Mouse (Mus musculus) kidney, postnatal 10 days (tissue): ENCODE measurements around the gene Braf.
"Not testable (repeated sequence)": the region's sequence is repeated elsewhere in the genome, so short reads cannot be mapped to it uniquely, and the experiment has no call there.

Source experiments
- DNase-seq: peaks from one replicate; pipeline ENCODE4 v3.0.0; 2021; ENCODE audit warnings: mixed read lengths

Braf gene

GRCm38 (mm10) chr6:39724866-39725711 lies at the start of gene Braf:
TSS of gene Braf (minus strand) at chr6:39725463.
- peak; percentile 94 for DNase-seq

GRCm38 (mm10) chr6:39775029-39775428 lies 49.8 kb upstream of the Braf start:
- DNase-seq = no peak

GRCm38 (mm10) chr6:39757229-39757628 lies 32.0 kb upstream of the Braf start:
- DNase-seq = no peak

- no peak for DNase-seq
Observed at GRCm38 (mm10) chr6:39749881-39750280, 24.6 kb upstream of the Braf start.

GRCm38 (mm10) chr6:39747094-39747493 lies 21.8 kb upstream of the Braf start:
- DNase-seq = no peak

- DNase-seq = no peak
Observed at GRCm38 (mm10) chr6:39745456-39745855, 20.2 kb upstream of the Braf start.

GRCm38 (mm10) chr6:39739698-39740097 lies 14.4 kb upstream of the Braf start:
- not testable (repeated sequence) for DNase-seq

GRCm38 (mm10) chr6:39728095-39728494 lies 2.8 kb upstream of the Braf start:
- no peak for DNase-seq

GRCm38 (mm10) chr6:39726149-39726548 lies 886 bp upstream of the Braf start:
- DNase-seq = no peak

- DNase-seq = no peak
Observed at GRCm38 (mm10) chr6:39724542-39724865, 759 bp downstream of the Braf start.

GRCm38 (mm10) chr6:39724071-39724470 lies 1.2 kb downstream of the Braf start:
- no peak for DNase-seq

- no peak for DNase-seq
Observed at GRCm38 (mm10) chr6:39718567-39718966, 6.7 kb downstream of the Braf start.

GRCm38 (mm10) chr6:39717049-39717448 lies 8.2 kb downstream of the Braf start:
- DNase-seq = no peak

- no peak for DNase-seq
Observed at GRCm38 (mm10) chr6:39714341-39714740, 10.9 kb downstream of the Braf start.

- DNase-seq = no peak
Observed at GRCm38 (mm10) chr6:39713399-39713798, 11.9 kb downstream of the Braf start.

GRCm38 (mm10) chr6:39705625-39706024 lies 19.6 kb downstream of the Braf start:
- DNase-seq = no peak

- no peak for DNase-seq
Observed at GRCm38 (mm10) chr6:39693126-39693525, 32.1 kb downstream of the Braf start.

GRCm38 (mm10) chr6:39686839-39687238 lies 38.4 kb downstream of the Braf start:
- not testable (repeated sequence) for DNase-seq

GRCm38 (mm10) chr6:39681795-39682194 lies 43.5 kb downstream of the Braf start:
- no peak for DNase-seq

GRCm38 (mm10) chr6:39680524-39680923 lies 44.7 kb downstream of the Braf start:
- DNase-seq = no peak

GRCm38 (mm10) chr6:39678241-39678640 lies 47.0 kb downstream of the Braf start:
- DNase-seq = no peak

- DNase-seq = no peak
Observed at GRCm38 (mm10) chr6:39675081-39675480, 50.2 kb downstream of the Braf start.

GRCm38 (mm10) chr6:39611296-39611695 lies 114.0 kb downstream of the Braf start:
- no peak for DNase-seq

- no peak for DNase-seq
Observed at GRCm38 (mm10) chr6:39610207-39610606, 115.1 kb downstream of the Braf start.

GRCm38 (mm10) chr6:39607365-39607764 lies 117.9 kb downstream of the Braf start:
- DNase-seq = no peak
